Mouse (Mus musculus) lung, postnatal 0 days (tissue): ENCODE measurements around the gene Noxo1.

ENCODE experiments used
- CTCF ChIP-seq: IDR thresholded peaks from 2 replicates; pipeline ENCODE4 v1.5.1; 2016; ENCODE audit warnings: antibody characterized with exemption, mild to moderate bottlenecking
- EP300 ChIP-seq: IDR thresholded peaks from 2 replicates; pipeline ENCODE4 v1.6.1; 2016; ENCODE audit warnings: antibody characterized with exemption, mild to moderate bottlenecking, control low read depth

DNA sequence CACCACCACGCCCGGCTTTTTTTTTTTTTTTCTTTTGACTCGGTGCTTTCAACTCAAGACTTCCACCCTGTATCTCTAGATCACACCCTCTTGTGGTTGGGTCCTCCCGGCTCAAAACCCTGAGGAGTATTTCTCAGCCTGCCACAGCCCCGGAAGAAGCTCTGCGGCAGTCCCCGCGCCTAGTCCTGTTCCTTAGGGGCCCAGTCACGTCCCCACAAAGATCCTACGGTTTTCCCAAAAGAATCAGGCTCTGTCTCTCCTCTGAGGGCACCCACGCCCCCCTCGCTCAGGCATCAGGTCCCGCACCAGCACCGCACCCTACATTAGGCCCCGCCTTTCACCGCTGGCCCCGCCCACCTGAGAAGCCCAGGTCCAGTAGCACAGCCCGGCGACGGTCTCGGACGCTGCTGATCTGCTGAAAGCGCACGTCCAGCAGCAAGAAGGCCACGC is 8.9 kb upstream of the Noxo1 start:
- TF ChIP-seq CTCF (no peak), EP300 (no peak)
